Mouse (Mus musculus): ENCODE data around the gene Wasl. TPM values are rescaled to one million over a fixed set of nuclear protein-coding genes. Genes with fewer than 3 reads are reported as not detected.

Wasl gene
- polyA plus RNA-seq, 1 experiment from 2014 or later = 69.7 TPM

DNA sequence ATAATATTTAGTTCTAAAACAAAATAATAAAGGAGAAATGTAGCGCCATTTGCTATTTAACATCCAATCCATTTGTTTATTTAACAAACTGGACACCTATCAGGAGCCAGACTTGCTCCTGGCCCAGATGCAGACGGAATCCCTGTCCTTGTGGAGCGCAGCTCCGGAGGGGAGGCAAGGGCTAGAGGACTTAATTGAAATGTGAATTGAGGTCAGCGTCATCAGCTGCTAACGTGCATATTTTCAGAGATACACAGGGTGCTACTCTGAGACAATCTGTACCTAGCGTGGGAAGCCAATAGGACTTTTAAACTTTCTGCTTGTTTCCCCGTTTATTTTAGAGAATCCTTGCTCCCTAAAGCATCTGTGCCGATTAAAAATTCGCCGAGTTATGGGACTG, 94.5 kb downstream of the Wasl start:
- Histone ChIP-seq H3K9me3 (no peaks in the 10 kb centered on the region), H3K4me2 (no peak overlapping the region), H3K9ac (no peak overlapping the region), H3K4me3 (no peak overlapping the region), H3K27me3 (replicated peaks) (no peaks in the 10 kb centered on the region), H3K36me3 (replicated peaks) (no peaks in the 10 kb centered on the region), H3K4me1 (no peaks in the 10 kb centered on the region), H3K27ac (no peak overlapping the region)
- WGBS = 73% methylated on average over 11 of the region's 11 CpGs
- no peak for ATAC-seq (replicated peaks)

GRCm38 (mm10) chr6:24569711-24570110, 95.1 kb downstream of the Wasl start:
- no peaks in the 10 kb centered on the region for H3K36me3 ChIP-seq (replicated peaks)
- H3K27me3 ChIP-seq (replicated peaks) = no peaks in the 10 kb centered on the region
- no peak overlapping the region for H3K4me2 ChIP-seq
- H3K27ac ChIP-seq = no peak overlapping the region
- ATAC-seq (replicated peaks) = no peak
- no peaks in the 10 kb centered on the region for H3K9me3 ChIP-seq
- WGBS = 88% methylated on average over 1 of the region's 1 CpGs
- H3K9ac ChIP-seq = no peak overlapping the region
- H3K4me1 ChIP-seq = no peaks in the 10 kb centered on the region
- H3K4me3 ChIP-seq = no peak overlapping the region

- Histone ChIP-seq H3K4me1 (no peaks in the 10 kb centered on the region), H3K4me3 (no peak overlapping the region), H3K9me3 (no peaks in the 10 kb centered on the region), H3K27me3 (replicated peaks) (no peaks in the 10 kb centered on the region), H3K27ac (no peak overlapping the region), H3K36me3 (replicated peaks) (no peaks in the 10 kb centered on the region), H3K4me2 (no peak overlapping the region), H3K9ac (no peak overlapping the region)
- ATAC-seq (replicated peaks) = no peak
- 80% methylated on average over 5 of the region's 5 CpGs for WGBS
Observed at GRCm38 (mm10) chr6:24568963-24569362, 95.8 kb downstream of the Wasl start.

- Histone ChIP-seq H3K9ac (no peak overlapping the region), H3K27me3 (replicated peaks) (no peaks in the 10 kb centered on the region), H3K36me3 (replicated peaks) (no peaks in the 10 kb centered on the region), H3K4me1 (no peaks in the 10 kb centered on the region), H3K4me3 (no peak overlapping the region), H3K4me2 (no peak overlapping the region), H3K27ac (no peak overlapping the region), H3K9me3 (no peaks in the 10 kb centered on the region)
- 97% methylated on average over 1 of the region's 1 CpGs for WGBS
- no peak for ATAC-seq (replicated peaks)
Observed at GRCm38 (mm10) chr6:24564886-24565285, 99.9 kb downstream of the Wasl start.

DNA sequence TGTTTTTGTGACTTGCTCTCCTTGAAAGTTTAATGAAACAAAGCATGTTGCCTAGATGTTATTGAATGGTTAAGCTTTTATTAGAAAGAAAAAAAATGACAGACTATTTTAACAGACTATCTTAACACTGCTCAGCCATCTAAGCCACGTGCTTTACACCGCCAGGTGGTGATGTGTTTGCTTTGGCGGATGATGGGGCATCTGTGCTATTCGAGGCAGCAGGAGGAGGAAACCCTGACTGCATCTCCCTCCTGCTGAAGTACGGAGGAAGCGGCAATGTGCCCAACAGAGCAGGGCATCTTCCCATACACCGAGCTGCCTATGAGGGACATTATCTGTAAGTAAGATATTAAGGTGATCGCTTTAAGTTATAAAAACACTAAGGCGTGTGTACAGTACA, 100.7 kb downstream of the Wasl start:
- 79% methylated on average over 9 of the region's 9 CpGs for WGBS
- Histone ChIP-seq H3K4me2 (no peak overlapping the region), H3K4me1 (no peaks in the 10 kb centered on the region), H3K36me3 (replicated peaks) (no peaks in the 10 kb centered on the region), H3K4me3 (no peak overlapping the region), H3K9ac (no peak overlapping the region), H3K27me3 (replicated peaks) (no peaks in the 10 kb centered on the region), H3K27ac (no peak overlapping the region), H3K9me3 (no peaks in the 10 kb centered on the region)
- ATAC-seq (replicated peaks) = no peak

Other genes with a start within 250 kb of the Wasl start
- 1.5 and 2.0 TPM in 2 replicates for gene Iqub, start 149.9 kb downstream of the Wasl start, polyA plus RNA-seq (2015; fragmentation: Nextera tagmentation; extraction: Ambion mirVana)
- 371 and 390 TPM in 2 replicates for gene Ndufa5, start 137.0 kb downstream of the Wasl start, polyA plus RNA-seq (2015; fragmentation: Nextera tagmentation; extraction: Ambion mirVana)
- 0.08 TPM in 1 of 2 replicates, not detected in the other for gene Asb15, start 136.9 kb downstream of the Wasl start, polyA plus RNA-seq (2015; fragmentation: Nextera tagmentation; extraction: Ambion mirVana)
- gene Lmod2, start 67.2 kb downstream of the Wasl start, polyA plus RNA-seq (2015; fragmentation: Nextera tagmentation; extraction: Ambion mirVana) = not detected in 2 replicates
- gene Hyal6, start 68.2 kb upstream of the Wasl start, polyA plus RNA-seq (2015; fragmentation: Nextera tagmentation; extraction: Ambion mirVana) = not detected in 2 replicates
- not detected in 2 replicates for gene Hyal4, start 83.3 kb upstream of the Wasl start, polyA plus RNA-seq (2015; fragmentation: Nextera tagmentation; extraction: Ambion mirVana)
- gene Spam1, start 126.2 kb upstream of the Wasl start, polyA plus RNA-seq (2015; fragmentation: Nextera tagmentation; extraction: Ambion mirVana) = not detected in 2 replicates
- gene Hyal5, start 193.0 kb upstream of the Wasl start, polyA plus RNA-seq (2015; fragmentation: Nextera tagmentation; extraction: Ambion mirVana) = not detected in 2 replicates

Measured in midbrain, embryonic 15.5 days (tissue).